Mouse (Mus musculus) central nervous system, embryonic 18 days (tissue): ENCODE measurements around the gene Zup1. TPM values are rescaled to one million over a fixed set of nuclear protein-coding genes. Genes with fewer than 3 reads are reported as not detected.

Source experiments
- polyA plus RNA-seq: library from polyadenylated mRNA; depleted of rRNA; stranded (reverse); fragments of >200 nt; gene quantifications from 2 replicates; pipeline ENCODE4 v1.2.3, GENCODE M21; 2012; rRNA removed

The Zup1 gene
- polyA plus RNA-seq = 11.8 and 12.4 TPM in 2 replicates

GRCm38 (mm10) chr10:33950803-33951583, at the start of gene Zup1:
Gene Zup1 (minus strand): TSS chr10:33951269.

GRCm38 (mm10) chr10:33904530-33905481, 46.3 kb downstream of the Zup1 start, which contains the start of gene Rsph4a:
Gene Rsph4a (plus strand): TSS chr10:33905111.

Other genes with a start within 250 kb of the Zup1 start
- gene Sult3a2, start 164.6 kb downstream of the Zup1 start, polyA plus RNA-seq = not detected in 2 replicates
- not detected in 2 replicates for gene Sult3a1, start 93.5 kb downstream of the Zup1 start, polyA plus RNA-seq
- gene Rsph4a, start 46.2 kb downstream of the Zup1 start, polyA plus RNA-seq = 0.76 and 1.2 TPM in 2 replicates
- 70.7 and 83.6 TPM in 2 replicates for gene Rwdd1, start 68.4 kb upstream of the Zup1 start, polyA plus RNA-seq
- 0.08 TPM in 1 of 2 replicates, not detected in the other for gene Trappc3l, start 86.3 kb upstream of the Zup1 start, polyA plus RNA-seq
- not detected in 2 replicates for gene Calhm4, start 93.0 kb upstream of the Zup1 start, polyA plus RNA-seq
- 0.52 and 0.70 TPM in 2 replicates for gene Calhm5, start 145.2 kb upstream of the Zup1 start, polyA plus RNA-seq
- gene Calhm6, start 176.7 kb upstream of the Zup1 start, polyA plus RNA-seq = 0.35 and 0.61 TPM in 2 replicates